Comparison of ENCODE assay signal across 24 mouse cellular contexts in the genomic region with DNA sequence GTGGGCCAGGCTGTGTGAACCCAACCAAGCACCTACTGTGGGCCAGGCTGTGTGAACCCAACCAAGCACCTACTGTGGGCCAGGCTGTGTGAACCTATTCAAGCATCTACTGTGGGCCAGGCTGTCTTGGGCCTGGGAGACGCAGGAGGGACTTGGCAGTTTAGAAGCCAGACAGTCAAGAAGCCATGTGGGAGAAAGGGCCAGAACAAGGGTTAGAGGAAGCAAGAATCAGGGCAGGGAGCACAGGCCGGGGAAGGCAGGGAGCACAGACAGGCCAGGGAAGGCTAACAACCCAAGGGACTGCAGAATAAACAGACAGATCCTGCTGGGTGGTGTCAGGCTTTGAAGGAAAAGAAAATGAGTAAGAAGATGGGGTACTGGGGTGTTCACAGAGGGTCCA. TPM values are rescaled to one million over a fixed set of nuclear protein-coding genes. Genes with fewer than 3 reads are reported as not detected.
DNase-seq lines count a peak whose midpoint lies in the region; ATAC-seq and TF ChIP-seq lines count a peak whose summit lies in the region.
"Had no signal": no experiment of that assay in that cellular context is flagged by ENCODE, and none has a peak within 500 bp of the region (broad histone marks: within the 10 kb centered on the region; RNA-seq: fewer than 3 reads in every experiment).

No protein-coding gene starts in this region.

- peaks cover 10% of the 10 kb centered on the region; the same call in 1 of the 2 replicates for H3K4me1 ChIP-seq in intestine, embryonic 14.5 days (replicated peaks; ENCODE audit: control insufficient read depth, insufficient read depth, low read length)
- H3K4me1 ChIP-seq in intestine, postnatal 0 days (replicated peaks; ENCODE audit: control insufficient read depth, insufficient read depth, low read length) = no peaks in the 10 kb centered on the region
- H3K4me1 ChIP-seq in kidney, embryonic 15.5 days = peaks cover 40% of the 10 kb centered on the region
- peaks cover 49% of the 10 kb centered on the region for H3K4me1 ChIP-seq in midbrain, embryonic 10.5 days
- H3K4me1 ChIP-seq in midbrain, postnatal 0 days (ENCODE audit: insufficient read depth, low read length) = no peaks in the 10 kb centered on the region

- no peak overlapping the region for H3K4me2 ChIP-seq in intestine, embryonic 14.5 days (ENCODE audit: low read length)
- no peak overlapping the region for H3K4me2 ChIP-seq in intestine, postnatal 0 days (replicated peaks; ENCODE audit: low read depth)
- no peak overlapping the region for H3K4me2 ChIP-seq in kidney, embryonic 15.5 days
- no peak overlapping the region for H3K4me2 ChIP-seq in midbrain, postnatal 0 days (ENCODE audit: low read depth, low read length, poor library complexity, severe bottlenecking)
- H3K4me2 ChIP-seq: forebrain, embryonic 13.5 days; heart, embryonic 12.5 days; heart, embryonic 15.5 days; hindbrain, embryonic 13.5 days had no signal

- H3K27ac ChIP-seq in intestine, embryonic 14.5 days (ENCODE audit: low read depth) = no peak overlapping the region
- no peak overlapping the region for H3K27ac ChIP-seq in intestine, postnatal 0 days (ENCODE audit: low read depth, low read length)
- 0 out of 2 replicates have a peak overlapping the region, but pooled peaks have one; percentile 43 for H3K27ac ChIP-seq in kidney, embryonic 15.5 days
- peak overlapping the region; percentile 77 for H3K27ac ChIP-seq in midbrain, embryonic 10.5 days (replicated peaks)
- no peak overlapping the region for H3K27ac ChIP-seq in midbrain, postnatal 0 days (ENCODE audit: low read depth, low read length)
- H3K27ac ChIP-seq: forebrain, embryonic 13.5 days; heart, embryonic 15.5 days; hindbrain, embryonic 13.5 days had no signal

- WGBS in intestine, embryonic 14.5 days = 62% methylated on average over 2 of the region's 2 CpGs
- WGBS in intestine, postnatal 0 days = 58% methylated on average over 2 of the region's 2 CpGs
- 57% methylated on average over 2 of the region's 2 CpGs for WGBS in kidney, embryonic 15.5 days
- 78% methylated on average over 2 of the region's 2 CpGs for WGBS in midbrain, embryonic 10.5 days
- WGBS in midbrain, postnatal 0 days = 85% methylated on average over 2 of the region's 2 CpGs

- no peaks in the 10 kb centered on the region for H3K9me3 ChIP-seq in intestine, embryonic 14.5 days (ENCODE audit: control insufficient read depth, low read length)
- no peaks in the 10 kb centered on the region for H3K9me3 ChIP-seq in intestine, postnatal 0 days (ENCODE audit: control insufficient read depth)
- no peaks in the 10 kb centered on the region for H3K9me3 ChIP-seq in kidney, embryonic 15.5 days (replicated peaks)
- no peaks in the 10 kb centered on the region for H3K9me3 ChIP-seq in midbrain, embryonic 10.5 days (replicated peaks)
- H3K9me3 ChIP-seq in midbrain, postnatal 0 days (ENCODE audit: low read length) = no peaks in the 10 kb centered on the region
- H3K9me3 ChIP-seq: forebrain, embryonic 10.5 days; forebrain, embryonic 13.5 days; heart, embryonic 12.5 days; heart, embryonic 15.5 days; hindbrain, embryonic 10.5 days; hindbrain, embryonic 13.5 days had no signal

- H3K9ac ChIP-seq in intestine, embryonic 14.5 days (ENCODE audit: low read length) = no peak overlapping the region
- H3K9ac ChIP-seq in intestine, postnatal 0 days (ENCODE audit: low read depth, low read length) = no peak overlapping the region
- no peak overlapping the region for H3K9ac ChIP-seq in kidney, embryonic 15.5 days
- H3K9ac ChIP-seq in midbrain, postnatal 0 days (replicated peaks; ENCODE audit: low read length, poor library complexity, severe bottlenecking) = no peak overlapping the region
- H3K9ac ChIP-seq: forebrain, embryonic 13.5 days; heart, embryonic 12.5 days; heart, embryonic 15.5 days; hindbrain, embryonic 13.5 days had no signal

- peaks cover 38% of the 10 kb centered on the region for H3K36me3 ChIP-seq in intestine, embryonic 14.5 days (ENCODE audit: control insufficient read depth, insufficient read depth, low read length)
- H3K36me3 ChIP-seq in intestine, postnatal 0 days (ENCODE audit: control insufficient read depth, insufficient read depth) = peaks cover 20% of the 10 kb centered on the region; the same call in 1 of the 2 replicates
- H3K36me3 ChIP-seq in kidney, embryonic 15.5 days = peaks cover 11% of the 10 kb centered on the region; the same call in 1 of the 2 replicates
- peaks cover 48% of the 10 kb centered on the region for H3K36me3 ChIP-seq in midbrain, embryonic 10.5 days
- H3K36me3 ChIP-seq in midbrain, postnatal 0 days (ENCODE audit: insufficient read depth, low read length) = peaks cover 6% of the 10 kb centered on the region; the same call in 1 of the 2 replicates

- peak; percentile 45 for DNase-seq in adrenal gland, adult 2 months
- DNase-seq in adrenal gland, postnatal 25 days = no peak
- DNase-seq in intestine, embryonic 14.5 days (ENCODE audit: low spot score) = no peak
- no peak for DNase-seq in kidney, postnatal 4 days
- no peak for DNase-seq in midbrain, embryonic 10.5 days (ENCODE audit: low spot score)
- no peak for DNase-seq in midbrain, postnatal 0 days (ENCODE audit: low spot score)
- DNase-seq: cerebellum, adult 11-12 months; cerebellum, adult 8-10 months; cerebellum, postnatal 10 days; gastrocnemius, postnatal 10 days; gastrocnemius, postnatal 36 days; heart, postnatal 10 days; heart, postnatal 36 days had no signal

- TF ChIP-seq CTCF in intestine, postnatal 0 days (IDR thresholded peaks at IDR 0.05; ENCODE audit: low read depth) = no peak
- TF ChIP-seq CTCF in midbrain, postnatal 0 days (IDR thresholded peaks at IDR 0.05) = no peak

- no peaks in the 10 kb centered on the region for H3K27me3 ChIP-seq in intestine, embryonic 14.5 days (replicated peaks; ENCODE audit: control insufficient read depth, insufficient read depth, low read length)
- no peaks in the 10 kb centered on the region for H3K27me3 ChIP-seq in intestine, postnatal 0 days (replicated peaks; ENCODE audit: control insufficient read depth, insufficient read depth, low read length)
- H3K27me3 ChIP-seq in kidney, embryonic 15.5 days = no peaks in the 10 kb centered on the region
- no peaks in the 10 kb centered on the region for H3K27me3 ChIP-seq in midbrain, embryonic 10.5 days (ENCODE audit: low read depth, poor library complexity, severe bottlenecking)
- no peaks in the 10 kb centered on the region for H3K27me3 ChIP-seq in midbrain, postnatal 0 days (ENCODE audit: insufficient read depth, low read length)
- H3K27me3 ChIP-seq: forebrain, embryonic 13.5 days; heart, embryonic 12.5 days; heart, embryonic 15.5 days had no signal

- peak; percentile 17; the same call in 1 of the 2 replicates for ATAC-seq in intestine, embryonic 14.5 days (replicated peaks; ENCODE audit: low FRiP score, low TSS enrichment, low read depth)
- ATAC-seq in intestine, postnatal 0 days = no peak
- no peak for ATAC-seq in kidney, embryonic 15.5 days (replicated peaks; ENCODE audit: low FRiP score)
- no peak for ATAC-seq in midbrain, postnatal 0 days (ENCODE audit: low FRiP score)
- ATAC-seq: activated CD4-positive, CD25-positive, alpha-beta regulatory T cell, adult 4 months; forebrain, embryonic 13.5 days; forebrain, embryonic 16.5 days; hindbrain, embryonic 16.5 days had no signal

- H3K4me3 ChIP-seq in intestine, embryonic 14.5 days (ENCODE audit: low read depth, low read length) = no peak overlapping the region
- no peak overlapping the region for H3K4me3 ChIP-seq in intestine, postnatal 0 days (ENCODE audit: low read depth, low read length)
- no peak overlapping the region for H3K4me3 ChIP-seq in kidney, embryonic 15.5 days (replicated peaks)
- no peak overlapping the region for H3K4me3 ChIP-seq in midbrain, embryonic 10.5 days
- H3K4me3 ChIP-seq in midbrain, postnatal 0 days (ENCODE audit: low read depth, low read length) = no peak overlapping the region
- H3K4me3 ChIP-seq: forebrain, embryonic 10.5 days; forebrain, embryonic 13.5 days; heart, embryonic 12.5 days; heart, embryonic 15.5 days; hindbrain, embryonic 10.5 days; hindbrain, embryonic 13.5 days had no signal

RNA-seq across cellular contexts. Expression of a gene that starts 44.2 kb away (rescaled TPM):
- total RNA-seq in adrenal gland, adult 2 months (2021) = 100 to 1,000 TPM in 1 of 2 experiments, 10 to 100 TPM in 1; 56.3 to 119 TPM
- 36.8 and 65.7 TPM in 2 replicates for polyA plus RNA-seq in adrenal gland, adult 2 months (2012; rRNA removed)
- 54.4 and 55.9 TPM in 2 replicates for total RNA-seq in adrenal gland, postnatal 25 days (2021)
- polyA plus RNA-seq in intestine, embryonic 14.5 days (2014; fragmentation: Nextera tagmentation; extraction: Ambion mirVana) = 134 TPM in 2 replicates
- polyA plus RNA-seq in intestine, postnatal 0 days (2015; fragmentation: Nextera tagmentation; extraction: Ambion mirVana) = 66.0 and 66.4 TPM in 2 replicates
- 61.0 and 65.3 TPM in 2 replicates for polyA plus RNA-seq in kidney, embryonic 15.5 days (2015; fragmentation: Nextera tagmentation; extraction: Ambion mirVana)
- 62.5 and 74.5 TPM in 2 replicates for polyA plus RNA-seq in midbrain, embryonic 10.5 days (2016; fragmentation: Nextera tagmentation; extraction: Ambion mirVana)
- total RNA-seq in midbrain, postnatal 0 days (2014; rRNA removed) = 127 and 131 TPM in 2 replicates
- polyA plus RNA-seq in midbrain, postnatal 0 days (2015; fragmentation: Nextera tagmentation; extraction: Ambion mirVana) = 95.8 and 99.6 TPM in 2 replicates

Comparison
In these comparisons a context has a peak if more than half of its experiments do, and no peak if none do; other contexts are left out.
1. H3K27ac ChIP-seq: peak in kidney, embryonic 15.5 days (single experiment) and midbrain, embryonic 10.5 days (single experiment); none in intestine, embryonic 14.5 days (single experiment), intestine, postnatal 0 days (single experiment) and midbrain, postnatal 0 days (single experiment).